Mouse (Mus musculus) embryonic facial prominence, embryonic 14.5 days (tissue): Measurements from ENCODE around the gene Cpsf7. TPM values are rescaled to one million over a fixed set of nuclear protein-coding genes. Genes with fewer than 3 reads are reported as not detected.

Experiments used
- ATAC-seq: fragments of 200-750 bp; cut with Nextera tagmentation; 2 replicates; pipeline ENCODE4 v1.8.0; 2017; ENCODE audit warnings: low read depth, moderate number of reproducible peaks, moderate TSS enrichment
- DNase-seq: peaks from one replicate; pipeline ENCODE4 v3.0.0-alpha.2; 2015; ENCODE audit warnings: low spot score
- H3K27ac ChIP-seq: fragments of 300-500 bp; sonication (generic); replicated peaks from 2 replicates; pipeline ENCODE4 v1.5.1; 2014; ENCODE audit warnings: low read depth, mild to moderate bottlenecking, low read length, moderate library complexity
- H3K27me3 ChIP-seq: fragments of 300-500 bp; sonication (generic); replicated peaks from 2 replicates; pipeline ENCODE4 v1.6.1; 2014; ENCODE audit warnings: low read length; ENCODE audit not compliant: control insufficient read depth, insufficient read depth
- H3K36me3 ChIP-seq: fragments of 300-500 bp; sonication (generic); 2 replicates; pipeline ENCODE4 v1.6.1; 2014; ENCODE audit warnings: low read length, mixed read lengths; ENCODE audit not compliant: control insufficient read depth, insufficient read depth
- H3K4me1 ChIP-seq: fragments of 300-500 bp; sonication (generic); 2 replicates; pipeline ENCODE4 v1.6.1; 2014; ENCODE audit warnings: antibody characterized with exemption, low read length; ENCODE audit not compliant: control insufficient read depth, insufficient read depth
- H3K4me2 ChIP-seq: fragments of 300-500 bp; sonication (generic); 2 replicates; pipeline ENCODE4 v1.6.1; 2014; ENCODE audit warnings: low read depth, mild to moderate bottlenecking, low read length, moderate library complexity, mixed read lengths
- H3K4me3 ChIP-seq: fragments of 300-500 bp; sonication (generic); 2 replicates; pipeline ENCODE4 v1.5.1; 2014; ENCODE audit warnings: low read depth, mild to moderate bottlenecking, low read length
- H3K9ac ChIP-seq: fragments of 300-500 bp; sonication (generic); 2 replicates; pipeline ENCODE4 v1.6.1; 2014; ENCODE audit warnings: low read depth, mild to moderate bottlenecking, low read length, moderate library complexity, mixed read lengths
- H3K9me3 ChIP-seq: fragments of 300-500 bp; sonication (generic); 2 replicates; pipeline ENCODE4 v1.6.1; 2016; ENCODE audit warnings: low read length; ENCODE audit not compliant: control insufficient read depth
- WGBS: fragments of 180-500 bp; shearing (Covaris S2); extraction: QIAGEN DNeasy Blood & Tissue Kit; methylation state at CpG from one replicate; pipeline ENCODE4 v1.1.7; 2014; 5-methylcytosine and 5-hydroxymethylcytosine counted together
- polyA plus RNA-seq: library from polyadenylated mRNA; unstranded; fragments of >200 nt; fragmentation: Nextera tagmentation; extraction: Ambion mirVana; gene quantifications from 2 replicates; pipeline ENCODE4 v1.2.1, GENCODE M21; 2014

Gene Cpsf7
- 50.9 TPM in 2 replicates for polyA plus RNA-seq

- Histone ChIP-seq H3K9ac (peak within 1 kb of the TSS; percentile 99), H3K4me2 (peak within 1 kb of the TSS; percentile 72), H3K4me3 (peak within 1 kb of the TSS; percentile 99), H3K9me3 (no peaks in the 10 kb centered on the region), H3K27me3 (no peaks in the 10 kb centered on the region), H3K36me3 (peaks cover 20% of the 10 kb centered on the region), H3K4me1 (peaks cover 15% of the 10 kb centered on the region), H3K27ac (peak within 1 kb of the TSS; percentile 98)
- DNase-seq (peak; percentile 97), ATAC-seq (peak; percentile 94)
- 0% methylated on average over 11 of the region's 93 CpGs for WGBS
Observed at GRCm38 (mm10) chr19:10525106-10525901, at the start of gene Cpsf7. TSS of gene Cpsf7 (plus strand) at chr19:10525266.

GRCm38 (mm10) chr19:10479541-10479940 is 45.5 kb upstream of the Cpsf7 start:
- WGBS, result 62% methylated on average over 4 of the region's 4 CpGs
- no peaks in the 10 kb centered on the region for H3K27me3 ChIP-seq

GRCm38 (mm10) chr19:10482703-10483102 is 42.4 kb upstream of the Cpsf7 start, which contains the start of gene Ppp1r32:
TSS of gene Ppp1r32 (minus strand) at chr19:10482928.
- Histone ChIP-seq H3K9me3 (no peaks in the 10 kb centered on the region), H3K27ac (no peak within 1 kb of the TSS), H3K4me3 (no peak within 1 kb of the TSS), H3K27me3 (no peaks in the 10 kb centered on the region), H3K36me3 (no peaks in the 10 kb centered on the region), H3K9ac (no peak within 1 kb of the TSS), H3K4me2 (no peak within 1 kb of the TSS), H3K4me1 (peaks cover 4% of the 10 kb centered on the region; the same call in 1 of the 2 replicates)
- ATAC-seq (peak; percentile 76), DNase-seq (peak; percentile 68)
- WGBS, result 35% methylated on average over 6 of the region's 6 CpGs

More at GRCm38 (mm10) chr19:10479541-10479940, 45.5 kb upstream of the Cpsf7 start:
- no peak for DNase-seq
- no peaks in the 10 kb centered on the region for H3K4me1 ChIP-seq
- H3K36me3 ChIP-seq, result no peaks in the 10 kb centered on the region
- no peaks in the 10 kb centered on the region for H3K9me3 ChIP-seq
- no peak overlapping the region for H3K27ac ChIP-seq
- no peak overlapping the region for H3K4me2 ChIP-seq
- no peak overlapping the region for H3K4me3 ChIP-seq
- no peak for ATAC-seq
- H3K9ac ChIP-seq, result no peak overlapping the region

- H3K4me1 ChIP-seq, result peaks cover 4% of the 10 kb centered on the region; the same call in 1 of the 2 replicates
- no peak overlapping the region for H3K9ac ChIP-seq
- no peaks in the 10 kb centered on the region for H3K9me3 ChIP-seq
- H3K4me3 ChIP-seq, result no peak overlapping the region
- H3K36me3 ChIP-seq, result no peaks in the 10 kb centered on the region
- H3K27me3 ChIP-seq, result no peaks in the 10 kb centered on the region
- H3K27ac ChIP-seq, result no peak overlapping the region
- 19% methylated on average over 9 of the region's 9 CpGs for WGBS
- no peak overlapping the region for H3K4me2 ChIP-seq
- DNase-seq (peak; percentile 85), ATAC-seq (peak; percentile 77)
Observed at GRCm38 (mm10) chr19:10486264-10486738, 38.8 kb upstream of the Cpsf7 start.

- no peaks in the 10 kb centered on the region; the same call in 1 of the 2 replicates for H3K27me3 ChIP-seq
- H3K4me2 ChIP-seq, result no peak overlapping the region
- no peak overlapping the region for H3K9ac ChIP-seq
- H3K4me1 ChIP-seq, result 0 out of 2 replicates have a peak, but pooled peaks cover 3% of the 10 kb centered on the region
- 75% methylated on average over 1 of the region's 1 CpGs for WGBS
- H3K4me3 ChIP-seq, result no peak overlapping the region
- no peak for DNase-seq
- ATAC-seq, result no peak
- peaks cover 19% of the 10 kb centered on the region for H3K36me3 ChIP-seq
- no peak overlapping the region for H3K27ac ChIP-seq
- no peaks in the 10 kb centered on the region for H3K9me3 ChIP-seq
Observed at GRCm38 (mm10) chr19:10495670-10496069, 29.4 kb upstream of the Cpsf7 start.

GRCm38 (mm10) chr19:10496976-10497375 is 28.1 kb upstream of the Cpsf7 start:
- no peaks in the 10 kb centered on the region; the same call in 1 of the 2 replicates for H3K27me3 ChIP-seq
- no peak overlapping the region for H3K4me2 ChIP-seq
- ATAC-seq, result no peak
- H3K9me3 ChIP-seq, result no peaks in the 10 kb centered on the region
- WGBS, result 52% methylated on average over 2 of the region's 2 CpGs
- peaks cover 32% of the 10 kb centered on the region for H3K36me3 ChIP-seq
- no peak for DNase-seq
- no peak overlapping the region for H3K27ac ChIP-seq
- H3K4me1 ChIP-seq, result 0 out of 2 replicates have a peak, but pooled peaks cover 3% of the 10 kb centered on the region
- no peak overlapping the region for H3K9ac ChIP-seq
- no peak overlapping the region for H3K4me3 ChIP-seq

- H3K27ac ChIP-seq, result no peak overlapping the region
- ATAC-seq, result no peak
- no peaks in the 10 kb centered on the region for H3K27me3 ChIP-seq
- peaks cover 38% of the 10 kb centered on the region for H3K36me3 ChIP-seq
- no peaks in the 10 kb centered on the region for H3K9me3 ChIP-seq
- H3K4me2 ChIP-seq, result no peak overlapping the region
- no peak overlapping the region for H3K9ac ChIP-seq
- 59% methylated on average over 8 of the region's 8 CpGs for WGBS
- no peak for DNase-seq
- no peak overlapping the region for H3K4me3 ChIP-seq
- 0 out of 2 replicates have a peak, but pooled peaks cover 3% of the 10 kb centered on the region for H3K4me1 ChIP-seq
Observed at GRCm38 (mm10) chr19:10497512-10498160, 27.4 kb upstream of the Cpsf7 start.

- DNase-seq (no peak), ATAC-seq (no peak)
- Histone ChIP-seq H3K4me1 (0 out of 2 replicates have a peak, but pooled peaks cover 3% of the 10 kb centered on the region), H3K27ac (no peak overlapping the region), H3K4me3 (no peak overlapping the region), H3K4me2 (no peak overlapping the region), H3K27me3 (no peaks in the 10 kb centered on the region), H3K9me3 (no peaks in the 10 kb centered on the region), H3K9ac (no peak overlapping the region), H3K36me3 (peaks cover 59% of the 10 kb centered on the region)
- 94% methylated on average over 8 of the region's 8 CpGs for whole genome bisulfite sequencing
Observed at GRCm38 (mm10) chr19:10500581-10500980, 24.5 kb upstream of the Cpsf7 start.
